Mouse (Mus musculus): ENCODE data around the gene Plcb4. TPM values are rescaled to one million over a fixed set of nuclear protein-coding genes. Genes with fewer than 3 reads are reported as not detected.
"Not testable (repeated sequence)": the region's sequence is repeated elsewhere in the genome, so short reads cannot be mapped to it uniquely, and the experiment has no call there.

Plcb4 gene
- polyA plus RNA-seq, 1 experiment from 2014 or later = 14.5 TPM

- WGBS = 95% methylated on average over 3 of the region's 3 CpGs
- no peak overlapping the region for H3K9ac ChIP-seq (ENCODE audit: low read length)
- ATAC-seq (ENCODE audit: low FRiP score) = no peak
- DNase-seq (ENCODE audit: low spot score, missing footprints) = peak; percentile 77
- no peaks in the 10 kb centered on the region for H3K36me3 ChIP-seq (ENCODE audit: control insufficient read depth, insufficient read depth, low read length)
- H3K9me3 ChIP-seq (ENCODE audit: control insufficient read depth, low read length) = no peaks in the 10 kb centered on the region
- H3K4me2 ChIP-seq = no peak overlapping the region
- H3K27ac ChIP-seq (ENCODE audit: low read depth, low read length) = no peak overlapping the region
- H3K4me3 ChIP-seq (ENCODE audit: low read depth, low read length) = no peak overlapping the region
- H3K4me1 ChIP-seq (ENCODE audit: control insufficient read depth, insufficient read depth, low read length) = peaks cover 19% of the 10 kb centered on the region
- no peaks in the 10 kb centered on the region for H3K27me3 ChIP-seq (ENCODE audit: control insufficient read depth, insufficient read depth, low read length)
These were observed 49.6 kb downstream of the Plcb4 start for GRCm38 (mm10) chr2:135708386-135708785.

DNA sequence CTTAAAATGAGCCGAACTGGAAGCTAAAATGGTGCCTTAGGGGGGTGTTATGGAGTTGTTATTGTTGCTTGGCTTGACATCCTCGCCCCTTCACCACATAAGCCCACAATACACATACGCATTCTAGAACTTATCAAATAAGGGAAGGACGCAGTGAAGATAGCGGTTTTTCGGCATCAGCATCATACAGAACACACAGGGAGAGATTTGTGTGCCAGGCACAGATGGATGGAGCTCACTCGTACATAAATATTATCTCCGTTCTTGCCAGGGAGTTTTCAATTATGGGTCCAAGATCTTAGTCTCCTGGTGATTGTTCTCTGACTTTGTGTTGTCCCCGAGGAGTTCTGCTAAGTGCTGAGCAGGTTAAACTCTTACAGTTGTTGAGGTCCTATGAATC is 50.0 kb downstream of the Plcb4 start:
- Histone ChIP-seq H3K27me3 (ENCODE audit: control insufficient read depth, insufficient read depth, low read length) (no peaks in the 10 kb centered on the region), H3K36me3 (ENCODE audit: control insufficient read depth, insufficient read depth, low read length) (no peaks in the 10 kb centered on the region), H3K4me1 (ENCODE audit: control insufficient read depth, insufficient read depth, low read length) (peaks cover 22% of the 10 kb centered on the region), H3K4me3 (ENCODE audit: low read depth, low read length) (no peak overlapping the region), H3K27ac (ENCODE audit: low read depth, low read length) (no peak overlapping the region), H3K9me3 (ENCODE audit: control insufficient read depth, low read length) (no peaks in the 10 kb centered on the region), H3K4me2 (no peak overlapping the region), H3K9ac (ENCODE audit: low read length) (no peak overlapping the region)
- ATAC-seq (ENCODE audit: low FRiP score) (no peak), DNase-seq (ENCODE audit: low spot score, missing footprints) (peak; percentile 69)
- WGBS = 92% methylated on average over 9 of the region's 9 CpGs

- not testable (repeated sequence) for H3K27ac ChIP-seq (ENCODE audit: low read depth, low read length); H3K4me2 ChIP-seq; H3K36me3 ChIP-seq (ENCODE audit: control insufficient read depth, insufficient read depth, low read length); H3K9me3 ChIP-seq (ENCODE audit: control insufficient read depth, low read length); H3K9ac ChIP-seq (ENCODE audit: low read length); DNase-seq (ENCODE audit: low spot score, missing footprints); H3K27me3 ChIP-seq (ENCODE audit: control insufficient read depth, insufficient read depth, low read length); ATAC-seq (ENCODE audit: low FRiP score); H3K4me3 ChIP-seq (ENCODE audit: low read depth, low read length)
- H3K4me1 ChIP-seq (ENCODE audit: control insufficient read depth, insufficient read depth, low read length) = peaks cover 22% of the 10 kb centered on the region
These were observed 50.9 kb downstream of the Plcb4 start for GRCm38 (mm10) chr2:135709736-135710135.

DNA sequence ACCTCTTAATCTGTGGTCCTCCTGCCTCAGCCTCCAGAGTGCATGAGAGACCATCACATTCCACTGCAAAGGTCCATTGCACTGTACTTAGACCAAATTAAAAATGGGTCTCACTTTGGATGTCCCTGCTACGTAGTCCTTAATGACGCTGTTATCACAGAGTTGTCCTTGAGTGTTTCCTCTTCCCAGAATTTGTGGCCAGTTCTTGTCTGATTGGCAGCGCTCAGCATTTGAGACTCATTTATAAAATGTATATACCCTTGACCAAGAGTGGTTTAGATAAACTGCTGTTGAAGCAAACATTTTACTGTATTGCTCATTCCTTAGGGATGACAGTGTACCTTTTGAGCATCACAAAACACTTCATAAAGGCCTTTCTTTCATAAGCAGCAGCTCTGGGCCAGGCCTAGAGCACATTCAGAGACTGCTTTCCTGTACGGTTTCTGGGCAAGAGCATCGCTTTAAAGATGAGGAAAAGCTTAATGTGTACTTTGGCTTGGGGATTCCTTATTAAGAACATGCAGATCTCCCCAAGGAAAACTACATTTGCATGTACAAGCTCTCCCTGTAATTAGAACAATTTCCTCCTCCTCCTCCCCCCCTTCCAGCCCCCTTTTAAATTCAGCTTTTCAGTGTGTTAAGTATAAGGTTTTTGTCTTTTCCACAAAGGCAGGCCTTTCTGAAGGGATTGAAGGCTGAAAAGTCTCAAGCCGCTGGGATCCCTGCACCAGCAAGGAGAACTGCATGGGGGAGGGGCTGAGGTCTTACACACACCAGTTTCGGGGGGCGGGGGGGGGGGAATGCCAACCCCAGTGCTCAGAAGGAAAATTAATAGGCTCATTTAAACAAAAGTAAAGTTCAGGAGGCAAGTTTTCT is 52.5 kb downstream of the Plcb4 start:
- no peaks in the 10 kb centered on the region for H3K36me3 ChIP-seq (ENCODE audit: control insufficient read depth, insufficient read depth, low read length)
- H3K9me3 ChIP-seq (ENCODE audit: control insufficient read depth, low read length) = no peaks in the 10 kb centered on the region
- peak overlapping the region; percentile 17; the same call in 1 of the 2 replicates for H3K9ac ChIP-seq (ENCODE audit: low read length)
- peaks cover 22% of the 10 kb centered on the region for H3K4me1 ChIP-seq (ENCODE audit: control insufficient read depth, insufficient read depth, low read length)
- no peaks in the 10 kb centered on the region for H3K27me3 ChIP-seq (ENCODE audit: control insufficient read depth, insufficient read depth, low read length)
- peak overlapping the region; percentile 4; the same call in 1 of the 2 replicates for H3K4me3 ChIP-seq (ENCODE audit: low read depth, low read length)
- peak overlapping the region; percentile 34 for H3K4me2 ChIP-seq
- 30% methylated on average over 8 of the region's 8 CpGs for WGBS
- peak; percentile 92 for DNase-seq (ENCODE audit: low spot score, missing footprints)
- ATAC-seq (ENCODE audit: low FRiP score) = peak; percentile 88
- H3K27ac ChIP-seq (ENCODE audit: low read depth, low read length) = peak overlapping the region; percentile 17

DNA sequence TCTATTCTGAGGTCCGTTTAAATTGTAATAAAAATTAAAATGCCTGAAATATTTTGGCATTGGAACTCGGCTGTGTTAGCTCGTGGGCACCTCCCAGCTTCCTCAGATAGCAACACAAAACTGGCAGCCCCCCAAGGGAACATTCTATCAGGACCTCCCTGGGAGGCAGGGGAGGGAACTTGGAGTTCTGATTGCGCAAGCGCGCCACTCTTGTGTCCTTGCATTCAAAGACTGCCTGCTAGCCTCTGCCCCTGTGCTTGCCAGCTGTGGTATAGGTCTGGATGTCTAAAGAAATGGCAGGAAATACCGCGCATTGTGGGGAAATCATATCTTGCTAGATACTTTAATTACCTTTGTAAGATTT is 53.1 kb downstream of the Plcb4 start:
- ATAC-seq (ENCODE audit: low FRiP score) (peak; percentile 94), DNase-seq (ENCODE audit: low spot score, missing footprints) (peak; percentile 92)
- Histone ChIP-seq H3K27ac (ENCODE audit: low read depth, low read length) (peak overlapping the region; percentile 17), H3K27me3 (ENCODE audit: control insufficient read depth, insufficient read depth, low read length) (no peaks in the 10 kb centered on the region), H3K36me3 (ENCODE audit: control insufficient read depth, insufficient read depth, low read length) (no peaks in the 10 kb centered on the region), H3K4me3 (ENCODE audit: low read depth, low read length) (peak overlapping the region; percentile 4; the same call in 1 of the 2 replicates), H3K4me1 (ENCODE audit: control insufficient read depth, insufficient read depth, low read length) (peaks cover 22% of the 10 kb centered on the region), H3K9ac (ENCODE audit: low read length) (peak overlapping the region; percentile 17; the same call in 1 of the 2 replicates), H3K9me3 (ENCODE audit: control insufficient read depth, low read length) (no peaks in the 10 kb centered on the region), H3K4me2 (peak overlapping the region; percentile 34)
- 4% methylated on average over 8 of the region's 8 CpGs for WGBS

GRCm38 (mm10) chr2:135712331-135712730 is 53.5 kb downstream of the Plcb4 start:
- Histone ChIP-seq H3K36me3 (ENCODE audit: control insufficient read depth, insufficient read depth, low read length) (no peaks in the 10 kb centered on the region), H3K9me3 (ENCODE audit: control insufficient read depth, low read length) (no peaks in the 10 kb centered on the region), H3K27me3 (ENCODE audit: control insufficient read depth, insufficient read depth, low read length) (no peaks in the 10 kb centered on the region), H3K27ac (ENCODE audit: low read depth, low read length) (no peak overlapping the region), H3K9ac (ENCODE audit: low read length) (no peak overlapping the region), H3K4me3 (ENCODE audit: low read depth, low read length) (no peak overlapping the region), H3K4me1 (ENCODE audit: control insufficient read depth, insufficient read depth, low read length) (peaks cover 22% of the 10 kb centered on the region), H3K4me2 (no peak overlapping the region)
- peak; percentile 36; the same call in 1 of the 2 replicates for ATAC-seq (ENCODE audit: low FRiP score)
- WGBS = 19% methylated on average over 5 of the region's 5 CpGs
- DNase-seq (ENCODE audit: low spot score, missing footprints) = peak; percentile 90

- H3K4me1 ChIP-seq (ENCODE audit: control insufficient read depth, insufficient read depth, low read length) = peaks cover 22% of the 10 kb centered on the region
- H3K4me2 ChIP-seq = no peak overlapping the region
- H3K27ac ChIP-seq (ENCODE audit: low read depth, low read length) = no peak overlapping the region
- no peaks in the 10 kb centered on the region for H3K9me3 ChIP-seq (ENCODE audit: control insufficient read depth, low read length)
- H3K36me3 ChIP-seq (ENCODE audit: control insufficient read depth, insufficient read depth, low read length) = no peaks in the 10 kb centered on the region
- no peak for DNase-seq (ENCODE audit: low spot score, missing footprints)
- H3K27me3 ChIP-seq (ENCODE audit: control insufficient read depth, insufficient read depth, low read length) = no peaks in the 10 kb centered on the region
- WGBS = 61% methylated on average over 6 of the region's 6 CpGs
- ATAC-seq (ENCODE audit: low FRiP score) = no peak
- no peak overlapping the region for H3K4me3 ChIP-seq (ENCODE audit: low read depth, low read length)
- H3K9ac ChIP-seq (ENCODE audit: low read length) = no peak overlapping the region
These were observed 54.1 kb downstream of the Plcb4 start for GRCm38 (mm10) chr2:135712921-135713320.

GRCm38 (mm10) chr2:135716180-135716579 is 57.4 kb downstream of the Plcb4 start:
- peak; percentile 69 for DNase-seq (ENCODE audit: low spot score, missing footprints)
- no peak overlapping the region for H3K4me3 ChIP-seq (ENCODE audit: low read depth, low read length)
- peaks cover 14% of the 10 kb centered on the region for H3K4me1 ChIP-seq (ENCODE audit: control insufficient read depth, insufficient read depth, low read length)
- ATAC-seq (ENCODE audit: low FRiP score) = no peak
- H3K4me2 ChIP-seq = no peak overlapping the region
- 92% methylated on average over 4 of the region's 4 CpGs for WGBS
- H3K36me3 ChIP-seq (ENCODE audit: control insufficient read depth, insufficient read depth, low read length) = no peaks in the 10 kb centered on the region
- H3K9me3 ChIP-seq (ENCODE audit: control insufficient read depth, low read length) = no peaks in the 10 kb centered on the region
- H3K27ac ChIP-seq (ENCODE audit: low read depth, low read length) = no peak overlapping the region
- no peak overlapping the region for H3K9ac ChIP-seq (ENCODE audit: low read length)
- H3K27me3 ChIP-seq (ENCODE audit: control insufficient read depth, insufficient read depth, low read length) = no peaks in the 10 kb centered on the region

- peaks cover 17% of the 10 kb centered on the region for H3K4me1 ChIP-seq (ENCODE audit: control insufficient read depth, insufficient read depth, low read length)
- no peaks in the 10 kb centered on the region for H3K27me3 ChIP-seq (ENCODE audit: control insufficient read depth, insufficient read depth, low read length)
- no peak overlapping the region for H3K9ac ChIP-seq (ENCODE audit: low read length)
- no peak overlapping the region for H3K4me3 ChIP-seq (ENCODE audit: low read depth, low read length)
- no peaks in the 10 kb centered on the region for H3K9me3 ChIP-seq (ENCODE audit: control insufficient read depth, low read length)
- WGBS = 33% methylated on average over 16 of the region's 16 CpGs
- H3K27ac ChIP-seq (ENCODE audit: low read depth, low read length) = no peak overlapping the region
- H3K36me3 ChIP-seq (ENCODE audit: control insufficient read depth, insufficient read depth, low read length) = no peaks in the 10 kb centered on the region
- H3K4me2 ChIP-seq = no peak overlapping the region
- DNase-seq (ENCODE audit: low spot score, missing footprints) (peak; percentile 78), ATAC-seq (ENCODE audit: low FRiP score) (no peak)
These were observed 58.7 kb downstream of the Plcb4 start for GRCm38 (mm10) chr2:135717232-135718134.

All from midbrain, embryonic 11.5 days (tissue).